ENCODE assay signal across 14 mouse cellular contexts in the genomic region with DNA sequence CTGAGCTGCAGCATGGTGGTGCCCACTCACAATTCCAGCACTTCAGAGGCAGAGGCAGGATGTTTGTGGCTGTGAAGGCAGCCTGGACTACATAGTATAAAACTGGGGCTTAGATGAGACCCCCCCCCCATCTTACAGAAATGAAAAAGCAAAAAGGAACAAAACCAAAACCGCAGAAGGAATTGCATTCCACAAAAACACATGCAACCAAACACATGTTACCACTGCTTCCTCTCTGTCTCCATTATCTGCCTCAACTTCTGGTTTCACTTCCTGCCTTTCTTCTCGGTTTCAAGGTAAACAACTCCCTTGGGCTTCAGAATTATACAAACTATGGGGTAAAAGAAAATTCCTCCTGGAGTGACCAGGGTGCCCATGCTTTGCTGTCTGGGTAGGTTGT. TPM values are rescaled to one million over a fixed set of nuclear protein-coding genes. Genes with fewer than 3 reads are reported as not detected.
DNase-seq lines count a peak whose midpoint lies in the region; ATAC-seq and TF ChIP-seq lines count a peak whose summit lies in the region.
"Had no signal": no experiment of that assay in that cellular context is flagged by ENCODE, and none has a peak within 500 bp of the region (broad histone marks: within the 10 kb centered on the region; RNA-seq: fewer than 3 reads in every experiment).

No protein-coding gene starts in this region.

- TF ChIP-seq POLR2A in CH12.LX (IDR thresholded peaks at IDR 0.05; ENCODE audit: low read depth, low read length), result no peak
- TF ChIP-seq POLR2A in bone marrow macrophage, adult 2 months (IDR thresholded peaks at IDR 0.05; ENCODE audit: borderline replicate concordance, low read depth, low read length), result no peak

- DNase-seq in lung, postnatal 0 days (ENCODE audit: low spot score), result peak; percentile 30
- DNase-seq in lung, postnatal 4 days, result no peak
- peak; percentile 40 for DNase-seq in CH12.LX (ENCODE audit: extremely low read depth)
- DNase-seq in retina, embryonic 14.5 days (ENCODE audit: low spot score), result no peak

- TF ChIP-seq CTCF in lung, postnatal 0 days (IDR thresholded peaks at IDR 0.05), result no peak
- TF ChIP-seq CTCF in CH12.LX (conservative IDR thresholded peaks at IDR 0.05 in 1 of 2, IDR thresholded peaks at IDR 0.05 in 1 of 2; ENCODE audit: low read depth in 2 of 2, low read length in 2 of 2), result no peak
- no peak for TF ChIP-seq CTCF in bone marrow macrophage, adult 2 months (IDR thresholded peaks at IDR 0.05; ENCODE audit: low read depth, low read length)

- no peaks in the 10 kb centered on the region for H3K79me2 ChIP-seq in CH12.LX (replicated peaks; ENCODE audit: control insufficient read depth, extremely low read depth, insufficient read depth, poor library complexity, severe bottlenecking)

- no peak for ATAC-seq in lung, postnatal 0 days
- no peak for ATAC-seq in forebrain, embryonic 15.5 days (replicated peaks)
- ATAC-seq: midbrain, embryonic 15.5 days had no signal

- dilution Hi-C loops in CH12.LX (cut with MboI; ENCODE audit: extremely low pct_ligation_motif_present, extremely low pct_unique_long_range_greater_than_20kb, low sequenced_read_pairs), result no loop called here

- no peak for TF ChIP-seq RAD21 in CH12.LX (IDR thresholded peaks at IDR 0.05; ENCODE audit: low read depth, low read length)

- no peak overlapping the region for H3K4me2 ChIP-seq in lung, postnatal 0 days (replicated peaks; ENCODE audit: low read depth, low read length)
- H3K4me2 ChIP-seq in CH12.LX (ENCODE audit: insufficient read depth, low read depth, poor library complexity, severe bottlenecking), result peak overlapping the region; percentile 62; the same call in 1 of the 2 replicates
- no peak overlapping the region for H3K4me2 ChIP-seq in forebrain, embryonic 15.5 days (replicated peaks)
- H3K4me2 ChIP-seq: hindbrain, embryonic 15.5 days; kidney, embryonic 15.5 days; liver, embryonic 15.5 days; midbrain, embryonic 15.5 days had no signal

- no peak overlapping the region for H3K4me3 ChIP-seq in lung, postnatal 0 days (ENCODE audit: low read depth, low read length)
- H3K4me3 ChIP-seq in CH12.LX (replicated peaks in 1 of 3; ENCODE audit: low read depth in 2 of 3, low read length in 2 of 3, poor library complexity in 1 of 3), result no peak overlapping the region
- peak overlapping the region; percentile 35 for H3K4me3 ChIP-seq in bone marrow macrophage, adult 2 months (ENCODE audit: insufficient read depth, low read length)
- H3K4me3 ChIP-seq in megakaryocyte, embryonic 14.5 days (replicated peaks), result peak overlapping the region; percentile 84
- H3K4me3 ChIP-seq in forebrain, embryonic 15.5 days, result no peak overlapping the region
- H3K4me3 ChIP-seq: forebrain, embryonic 10.5 days; hindbrain, embryonic 15.5 days; kidney, embryonic 15.5 days; liver, embryonic 15.5 days; midbrain, embryonic 15.5 days had no signal

- in situ Hi-C loops in CH12.LX (cut with MboI; ENCODE audit: low pct_ligation_motif_present, low pct_unique_long_range_greater_than_20kb, low sequenced_read_pairs), result loop anchor here (10.0 to 25.0 kb wide), 3 partner anchors 243 to 651 kb away; a partner anchor contains a TSS

- TF ChIP-seq EP300 in lung, postnatal 0 days (IDR thresholded peaks at IDR 0.05), result peak; percentile 57
- peak; percentile 96 for TF ChIP-seq EP300 in CH12.LX (IDR thresholded peaks at IDR 0.05; ENCODE audit: low read length)

- H3K27me3 ChIP-seq in lung, postnatal 0 days (replicated peaks; ENCODE audit: insufficient read depth, low read length), result no peaks in the 10 kb centered on the region
- H3K27me3 ChIP-seq in CH12.LX (replicated peaks), result peaks cover 41% of the 10 kb centered on the region
- peaks cover 11% of the 10 kb centered on the region for H3K27me3 ChIP-seq in megakaryocyte, embryonic 14.5 days (replicated peaks)
- no peaks in the 10 kb centered on the region for H3K27me3 ChIP-seq in forebrain, embryonic 15.5 days
- H3K27me3 ChIP-seq: hindbrain, embryonic 15.5 days; kidney, embryonic 15.5 days; liver, embryonic 15.5 days; midbrain, embryonic 15.5 days had no signal

- H3K4me1 ChIP-seq in lung, postnatal 0 days (ENCODE audit: insufficient read depth, low read depth, low read length), result no peaks in the 10 kb centered on the region
- H3K4me1 ChIP-seq in CH12.LX (ENCODE audit: control insufficient read depth in 1 of 2, insufficient read depth in 2 of 2), result peaks cover 11 to 31% of the 10 kb centered on the region in 2 experiments
- H3K4me1 ChIP-seq in bone marrow macrophage, adult 2 months (ENCODE audit: control insufficient read depth, insufficient read depth, low read length), result peaks cover 19% of the 10 kb centered on the region
- H3K4me1 ChIP-seq in megakaryocyte, embryonic 14.5 days, result peaks cover 59% of the 10 kb centered on the region
- no peaks in the 10 kb centered on the region for H3K4me1 ChIP-seq in forebrain, embryonic 15.5 days
- H3K4me1 ChIP-seq: forebrain, embryonic 10.5 days; hindbrain, embryonic 15.5 days; kidney, embryonic 15.5 days; midbrain, embryonic 15.5 days had no signal

- no peak overlapping the region for H3K27ac ChIP-seq in lung, postnatal 0 days (ENCODE audit: low read length)
- no peak overlapping the region for H3K27ac ChIP-seq in CH12.LX (ENCODE audit: insufficient read depth, low read depth)
- H3K27ac ChIP-seq in bone marrow macrophage, adult 2 months (ENCODE audit: insufficient read depth, low read depth, low read length), result peak overlapping the region; percentile 74
- H3K27ac ChIP-seq in forebrain, embryonic 15.5 days (replicated peaks), result no peak overlapping the region
- H3K27ac ChIP-seq: forebrain, embryonic 10.5 days; hindbrain, embryonic 15.5 days; kidney, embryonic 15.5 days; liver, embryonic 15.5 days; midbrain, embryonic 15.5 days had no signal

- no peaks in the 10 kb centered on the region for H3K36me3 ChIP-seq in lung, postnatal 0 days (ENCODE audit: insufficient read depth, low read length)
- no peaks in the 10 kb centered on the region for H3K36me3 ChIP-seq in CH12.LX (replicated peaks in 1 of 2; ENCODE audit: control insufficient read depth in 1 of 2, insufficient read depth in 1 of 2, low read length in 1 of 2)
- no peaks in the 10 kb centered on the region for H3K36me3 ChIP-seq in megakaryocyte, embryonic 14.5 days (replicated peaks; ENCODE audit: low read length)
- no peaks in the 10 kb centered on the region for H3K36me3 ChIP-seq in forebrain, embryonic 15.5 days
- H3K36me3 ChIP-seq: forebrain, embryonic 10.5 days; hindbrain, embryonic 15.5 days; kidney, embryonic 15.5 days; liver, embryonic 15.5 days; midbrain, embryonic 15.5 days had no signal

- H3K9ac ChIP-seq in lung, postnatal 0 days (replicated peaks; ENCODE audit: low read depth), result no peak overlapping the region
- no peak overlapping the region for H3K9ac ChIP-seq in CH12.LX (ENCODE audit: insufficient read depth, low read depth)
- no peak overlapping the region for H3K9ac ChIP-seq in forebrain, embryonic 15.5 days (replicated peaks)
- H3K9ac ChIP-seq: hindbrain, embryonic 15.5 days; kidney, embryonic 15.5 days; liver, embryonic 15.5 days; midbrain, embryonic 15.5 days had no signal

- no peaks in the 10 kb centered on the region for H3K9me3 ChIP-seq in lung, postnatal 0 days (ENCODE audit: low read length)
- H3K9me3 ChIP-seq in CH12.LX (replicated peaks; ENCODE audit: low read length), result no peaks in the 10 kb centered on the region
- no peaks in the 10 kb centered on the region for H3K9me3 ChIP-seq in megakaryocyte, embryonic 14.5 days
- no peaks in the 10 kb centered on the region for H3K9me3 ChIP-seq in forebrain, embryonic 15.5 days
- H3K9me3 ChIP-seq: hindbrain, embryonic 15.5 days; kidney, embryonic 15.5 days; liver, embryonic 15.5 days; midbrain, embryonic 15.5 days had no signal

- WGBS in lung, postnatal 0 days, result 32% methylated on average over 2 of the region's 2 CpGs
- 72% methylated on average over 2 of the region's 2 CpGs for WGBS in forebrain, embryonic 15.5 days

RNA-seq across cellular contexts. Expression of a gene that starts 8.8 kb away (rescaled TPM):
- 0.88 and 1.1 TPM in 2 replicates for polyA plus RNA-seq in lung, postnatal 0 days (2015; fragmentation: Nextera tagmentation; extraction: Ambion mirVana)
- total RNA-seq in CH12.LX (2012; rRNA removed) (not detected in 2 replicates), CH12.LX (2014; rRNA removed) (not detected in 2 replicates)
- polyA plus RNA-seq in CH12.LX (2012; ENCODE audit: insufficient read length, low read depth), result not detected in 2 replicates
- not detected in 2 replicates for polyA plus RNA-seq in bone marrow macrophage, adult 2 months (2012; ENCODE audit: insufficient read depth, insufficient read length, missing spikeins)
- 1.2 and 11.6 TPM in 2 replicates for polyA plus RNA-seq in megakaryocyte, embryonic 14.5 days (2012; ENCODE audit: insufficient read depth, low replicate concordance)
- polyA plus RNA-seq in forebrain, embryonic 15.5 days (2015; fragmentation: Nextera tagmentation; extraction: Ambion mirVana), result not detected in 2 replicates
- total RNA-seq: gastrocnemius, adult 8-10 months had no signal
- polyA plus RNA-seq: forebrain, embryonic 10.5 days; midbrain, embryonic 15.5 days; small intestine, adult 2 months had no signal

RNA-seq across cellular contexts. Expression of a gene that starts 17.7 kb away (rescaled TPM):
- 0.14 and 1.2 TPM in 2 replicates for polyA plus RNA-seq in lung, postnatal 0 days (2015; fragmentation: Nextera tagmentation; extraction: Ambion mirVana)
- total RNA-seq in CH12.LX (2012; rRNA removed), result 0.71 and 1.5 TPM in 2 replicates
- total RNA-seq in CH12.LX (2014; rRNA removed), result 2.9 and 3.7 TPM in 2 replicates
- 13.7 and 15.6 TPM in 2 replicates for polyA plus RNA-seq in CH12.LX (2012; ENCODE audit: insufficient read length, low read depth)
- polyA plus RNA-seq in bone marrow macrophage, adult 2 months (2012; ENCODE audit: insufficient read depth, insufficient read length, missing spikeins), result not detected in 2 replicates
- polyA plus RNA-seq in megakaryocyte, embryonic 14.5 days (2012; ENCODE audit: insufficient read depth, low replicate concordance), result 0.07 TPM in 1 of 2 replicates, not detected in the other
- 0.37 and 0.47 TPM in 2 replicates for polyA plus RNA-seq in forebrain, embryonic 15.5 days (2015; fragmentation: Nextera tagmentation; extraction: Ambion mirVana)
- total RNA-seq: gastrocnemius, adult 8-10 months had no signal

RNA-seq across cellular contexts. Expression of a gene that starts 35.5 kb away (rescaled TPM):
- 29.2 and 30.0 TPM in 2 replicates for polyA plus RNA-seq in lung, postnatal 0 days (2015; fragmentation: Nextera tagmentation; extraction: Ambion mirVana)
- total RNA-seq in CH12.LX (2012; rRNA removed), result 21.5 and 22.2 TPM in 2 replicates
- total RNA-seq in CH12.LX (2014; rRNA removed), result 26.8 and 27.4 TPM in 2 replicates
- 22.4 and 24.4 TPM in 2 replicates for polyA plus RNA-seq in CH12.LX (2012; ENCODE audit: insufficient read length, low read depth)
- polyA plus RNA-seq in bone marrow macrophage, adult 2 months (2012; ENCODE audit: insufficient read depth, insufficient read length, missing spikeins), result 14.2 and 14.3 TPM in 2 replicates
- 10.6 and 25.8 TPM in 2 replicates for polyA plus RNA-seq in megakaryocyte, embryonic 14.5 days (2012; ENCODE audit: insufficient read depth, low replicate concordance)
- 59.4 and 60.7 TPM in 2 replicates for polyA plus RNA-seq in forebrain, embryonic 15.5 days (2015; fragmentation: Nextera tagmentation; extraction: Ambion mirVana)

RNA-seq across cellular contexts. Expression of a gene that starts 37.1 kb away (rescaled TPM):
- 0.64 and 0.72 TPM in 2 replicates for polyA plus RNA-seq in lung, postnatal 0 days (2015; fragmentation: Nextera tagmentation; extraction: Ambion mirVana)
- total RNA-seq in CH12.LX (2012; rRNA removed) (not detected in 2 replicates), CH12.LX (2014; rRNA removed) (not detected in 2 replicates)
- polyA plus RNA-seq in CH12.LX (2012; ENCODE audit: insufficient read length, low read depth), result not detected in 2 replicates
- polyA plus RNA-seq in bone marrow macrophage, adult 2 months (2012; ENCODE audit: insufficient read depth, insufficient read length, missing spikeins), result not detected in 2 replicates
- polyA plus RNA-seq in megakaryocyte, embryonic 14.5 days (2012; ENCODE audit: insufficient read depth, low replicate concordance), result not detected in 2 replicates
- polyA plus RNA-seq in forebrain, embryonic 15.5 days (2015; fragmentation: Nextera tagmentation; extraction: Ambion mirVana), result not detected in 2 replicates
- polyA plus RNA-seq: forebrain, embryonic 10.5 days; kidney, embryonic 15.5 days; midbrain, embryonic 15.5 days had no signal

RNA-seq across cellular contexts. Expression of a gene that starts 39.5 kb away (rescaled TPM):
- polyA plus RNA-seq in lung, postnatal 0 days (2015; fragmentation: Nextera tagmentation; extraction: Ambion mirVana), result 6.9 and 9.1 TPM in 2 replicates
- not detected in 2 replicates for total RNA-seq in CH12.LX (2012; rRNA removed)
- total RNA-seq in CH12.LX (2014; rRNA removed), result not detected in 2 replicates
- 0.63 and 0.67 TPM in 2 replicates for polyA plus RNA-seq in CH12.LX (2012; ENCODE audit: insufficient read length, low read depth)
- 3.6 and 4.5 TPM in 2 replicates for polyA plus RNA-seq in bone marrow macrophage, adult 2 months (2012; ENCODE audit: insufficient read depth, insufficient read length, missing spikeins)
- polyA plus RNA-seq in megakaryocyte, embryonic 14.5 days (2012; ENCODE audit: insufficient read depth, low replicate concordance), result 2.8 TPM in 1 of 2 replicates, not detected in the other
- polyA plus RNA-seq in forebrain, embryonic 15.5 days (2015; fragmentation: Nextera tagmentation; extraction: Ambion mirVana), result 9.1 and 17.3 TPM in 2 replicates
- polyA plus RNA-seq: small intestine, adult 2 months had no signal

Comparison
In these comparisons a context has a peak if more than half of its experiments do, and no peak if none do; other contexts are left out.
1. DNase-seq: peak in lung, postnatal 0 days (single experiment) and CH12.LX (single experiment); none in lung, postnatal 4 days (0 of 2) and retina, embryonic 14.5 days (single experiment).
2. H3K4me3 ChIP-seq: peak in bone marrow macrophage, adult 2 months (single experiment) and megakaryocyte, embryonic 14.5 days (single experiment); none in lung, postnatal 0 days (single experiment), CH12.LX (0 of 3) and forebrain, embryonic 15.5 days (single experiment).